In the genomic region with DNA sequence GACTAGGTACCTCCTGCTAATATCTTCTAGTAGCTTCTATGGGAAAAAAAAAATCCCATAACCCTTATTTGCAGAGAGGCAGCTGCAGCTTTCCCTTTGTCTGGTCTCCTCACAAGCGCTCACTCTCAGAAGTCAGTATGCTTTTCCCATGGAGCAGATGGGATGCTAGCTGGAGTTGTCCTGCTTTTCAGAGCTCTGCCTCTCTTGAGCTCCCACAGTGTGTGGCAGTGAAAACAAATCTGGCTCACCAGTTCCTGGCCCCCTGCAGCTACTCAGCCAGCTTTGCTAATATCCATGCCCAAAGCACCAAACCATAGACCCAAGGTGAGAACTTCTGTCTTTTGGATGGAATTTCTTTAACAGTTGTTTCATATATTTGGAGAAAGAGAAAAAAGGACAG, we compare ENCODE assay signal across 23 mouse cellular contexts.
DNase-seq lines count a peak whose midpoint lies in the region; ATAC-seq and TF ChIP-seq lines count a peak whose summit lies in the region.
"Had no signal": no experiment of that assay in that cellular context is flagged by ENCODE, and none has a peak within 500 bp of the region (broad histone marks: within the 10 kb centered on the region; RNA-seq: fewer than 3 reads in every experiment).

No protein-coding gene starts in this region.

- H3K27ac ChIP-seq in forebrain, postnatal 0 days (ENCODE audit: low read depth, low read length): no peak overlapping the region
- H3K27ac ChIP-seq in forebrain, embryonic 13.5 days: no peak overlapping the region
- H3K27ac ChIP-seq in lung, postnatal 0 days (ENCODE audit: low read length): no peak overlapping the region
- H3K27ac ChIP-seq: embryonic facial prominence, embryonic 15.5 days; forebrain, embryonic 15.5 days; hindbrain, postnatal 0 days; left cerebral cortex, adult 2 months; limb, embryonic 12.5 days; liver, embryonic 13.5 days; lung, embryonic 15.5 days had no signal

- no peaks in the 10 kb centered on the region for H3K36me3 ChIP-seq in forebrain, postnatal 0 days (ENCODE audit: insufficient read depth)
- H3K36me3 ChIP-seq in forebrain, embryonic 13.5 days (ENCODE audit: poor library complexity, severe bottlenecking): no peaks in the 10 kb centered on the region
- no peaks in the 10 kb centered on the region for H3K36me3 ChIP-seq in lung, postnatal 0 days (ENCODE audit: insufficient read depth, low read length)
- H3K36me3 ChIP-seq: embryonic facial prominence, embryonic 15.5 days; forebrain, embryonic 15.5 days; limb, embryonic 12.5 days; liver, embryonic 13.5 days; lung, embryonic 15.5 days had no signal

- no peak for TF ChIP-seq EP300 in lung, postnatal 0 days (IDR thresholded peaks at IDR 0.05)

- no peaks in the 10 kb centered on the region for H3K27me3 ChIP-seq in forebrain, postnatal 0 days (ENCODE audit: insufficient read depth, low read length)
- H3K27me3 ChIP-seq in forebrain, embryonic 13.5 days: 0 out of 2 replicates have a peak, but pooled peaks cover 4% of the 10 kb centered on the region
- no peaks in the 10 kb centered on the region for H3K27me3 ChIP-seq in lung, postnatal 0 days (replicated peaks; ENCODE audit: insufficient read depth, low read length)
- H3K27me3 ChIP-seq: embryonic facial prominence, embryonic 15.5 days; forebrain, embryonic 15.5 days; limb, embryonic 12.5 days; liver, embryonic 13.5 days; lung, embryonic 15.5 days had no signal

- 52% methylated on average over 1 of the region's 1 CpGs for WGBS in forebrain, postnatal 0 days
- WGBS in forebrain, embryonic 13.5 days: 77% methylated on average over 1 of the region's 1 CpGs
- 91% methylated on average over 1 of the region's 1 CpGs for whole genome bisulfite sequencing in lung, postnatal 0 days

- no peak overlapping the region for H3K4me3 ChIP-seq in forebrain, postnatal 0 days (ENCODE audit: low read depth, low read length)
- H3K4me3 ChIP-seq in forebrain, embryonic 13.5 days: no peak overlapping the region
- no peak overlapping the region for H3K4me3 ChIP-seq in lung, postnatal 0 days (ENCODE audit: low read depth, low read length)
- H3K4me3 ChIP-seq: embryonic facial prominence, embryonic 15.5 days; forebrain, embryonic 15.5 days; left cerebral cortex, adult 2 months; limb, embryonic 12.5 days; liver, embryonic 13.5 days; lung, embryonic 15.5 days; myocyte had no signal

- no peaks in the 10 kb centered on the region for H3K4me1 ChIP-seq in forebrain, postnatal 0 days (ENCODE audit: insufficient read depth)
- H3K4me1 ChIP-seq in forebrain, embryonic 13.5 days: no peaks in the 10 kb centered on the region
- no peaks in the 10 kb centered on the region for H3K4me1 ChIP-seq in lung, postnatal 0 days (ENCODE audit: insufficient read depth, low read depth, low read length)
- H3K4me1 ChIP-seq: embryonic facial prominence, embryonic 15.5 days; limb, embryonic 12.5 days; liver, embryonic 13.5 days; lung, embryonic 15.5 days had no signal

- DNase-seq in forebrain, postnatal 0 days: peak; percentile 37
- DNase-seq in brain, embryonic 14.5 days (ENCODE audit: low read depth): peak; percentile 56
- peak; percentile 39 for DNase-seq in cerebellum, adult 9-10 months
- peak; percentile 33 to 35 for DNase-seq in layer of hippocampus, adult 8-10 months (ENCODE audit: low spot score in 2 of 2)
- no peak for DNase-seq in lung, postnatal 0 days (ENCODE audit: low spot score)
- DNase-seq in lung, postnatal 10 days: no peak
- DNase-seq in heart, postnatal 4 days: no peak
- DNase-seq: adrenal gland, adult 8-10 months; gastrocnemius, postnatal 10 days; heart, postnatal 10 days; kidney, adult 11 months; kidney, postnatal 10 days; liver, embryonic 13.5 days; midbrain, embryonic 14.5 days; retina, postnatal 1 day had no signal

- no peak for TF ChIP-seq POLR2A in brain, embryonic 14.5 days (IDR thresholded peaks at IDR 0.05; ENCODE audit: borderline replicate concordance, extremely low read depth, insufficient read depth, insufficient read length, poor library complexity, severe bottlenecking)

- peak; percentile 73 for ATAC-seq in forebrain, postnatal 0 days
- no peak for ATAC-seq in forebrain, embryonic 13.5 days
- no peak for ATAC-seq in lung, postnatal 0 days
- ATAC-seq: forebrain, embryonic 15.5 days; hindbrain, postnatal 0 days had no signal

- no peak for TF ChIP-seq CTCF in forebrain, postnatal 0 days (IDR thresholded peaks at IDR 0.05; ENCODE audit: low read depth)
- no peak for TF ChIP-seq CTCF in brain, embryonic 14.5 days (IDR thresholded peaks at IDR 0.05; ENCODE audit: borderline replicate concordance, extremely low read depth, insufficient read depth, insufficient read length)
- TF ChIP-seq CTCF in lung, postnatal 0 days (IDR thresholded peaks at IDR 0.05): no peak

- H3K9ac ChIP-seq in forebrain, postnatal 0 days: no peak overlapping the region
- H3K9ac ChIP-seq in forebrain, embryonic 13.5 days: no peak overlapping the region
- no peak overlapping the region for H3K9ac ChIP-seq in lung, postnatal 0 days (replicated peaks; ENCODE audit: low read depth)
- H3K9ac ChIP-seq: embryonic facial prominence, embryonic 15.5 days; forebrain, embryonic 15.5 days; limb, embryonic 12.5 days; liver, embryonic 13.5 days; lung, embryonic 15.5 days had no signal

- H3K9me3 ChIP-seq in forebrain, postnatal 0 days (ENCODE audit: low read length): no peaks in the 10 kb centered on the region
- H3K9me3 ChIP-seq in forebrain, embryonic 13.5 days (replicated peaks): no peaks in the 10 kb centered on the region
- H3K9me3 ChIP-seq in lung, postnatal 0 days (ENCODE audit: low read length): no peaks in the 10 kb centered on the region
- H3K9me3 ChIP-seq: embryonic facial prominence, embryonic 15.5 days; forebrain, embryonic 15.5 days; limb, embryonic 12.5 days; liver, embryonic 13.5 days; lung, embryonic 15.5 days had no signal

- H3K4me2 ChIP-seq in forebrain, postnatal 0 days (ENCODE audit: low read depth): no peak overlapping the region
- no peak overlapping the region for H3K4me2 ChIP-seq in forebrain, embryonic 13.5 days
- H3K4me2 ChIP-seq in lung, postnatal 0 days (replicated peaks; ENCODE audit: low read depth, low read length): no peak overlapping the region
- H3K4me2 ChIP-seq: embryonic facial prominence, embryonic 15.5 days; forebrain, embryonic 15.5 days; limb, embryonic 12.5 days; liver, embryonic 13.5 days; lung, embryonic 15.5 days had no signal

Comparison
In these comparisons a context has a peak if more than half of its experiments do, and no peak if none do; other contexts are left out.
1. DNase-seq: peak in forebrain, postnatal 0 days (single experiment), brain, embryonic 14.5 days (single experiment), cerebellum, adult 9-10 months (single experiment) and layer of hippocampus, adult 8-10 months (2 of 2); none in lung, postnatal 0 days (single experiment), lung, postnatal 10 days (single experiment) and heart, postnatal 4 days (single experiment).